Mouse (Mus musculus): ENCODE data around the gene Hspa14. TPM values are rescaled to one million over a fixed set of nuclear protein-coding genes. Genes with fewer than 3 reads are reported as not detected.

Hspa14 gene
- polyA plus RNA-seq, 1 experiment from 2014 or later: 79.6 TPM

GRCm38 (mm10) chr2:3475746-3476251, 36.8 kb downstream of the Hspa14 start:
- Histone ChIP-seq H3K4me2 (replicated peaks) (peak overlapping the region; percentile 67), H3K9me3 (no peaks in the 10 kb centered on the region), H3K27me3 (no peaks in the 10 kb centered on the region), H3K36me3 (peaks cover 3% of the 10 kb centered on the region; the same call in 1 of the 2 replicates), H3K9ac (replicated peaks) (no peak overlapping the region), H3K4me3 (peak overlapping the region; percentile 93; the same call in 1 of the 2 replicates), H3K27ac (replicated peaks) (no peak overlapping the region), H3K4me1 (peaks cover 17% of the 10 kb centered on the region)
- ATAC-seq (replicated peaks): no peak
- WGBS: 54% methylated on average over 3 of the region's 3 CpGs

GRCm38 (mm10) chr2:3474861-3475283, 37.7 kb downstream of the Hspa14 start, which contains the start of gene Suv39h2:
Gene Suv39h2 (minus strand): TSS chr2:3475031.
- under 1% methylated on average over 42 of the region's 42 CpGs for WGBS
- H3K4me1 ChIP-seq: peaks cover 17% of the 10 kb centered on the region
- peak; percentile 95 for ATAC-seq (replicated peaks)

GRCm38 (mm10) chr2:3474361-3474805, 38.2 kb downstream of the Hspa14 start:
- Histone ChIP-seq H3K9me3 (no peaks in the 10 kb centered on the region), H3K9ac (replicated peaks) (peak overlapping the region; percentile 76), H3K27me3 (no peaks in the 10 kb centered on the region), H3K36me3 (peaks cover 3% of the 10 kb centered on the region; the same call in 1 of the 2 replicates), H3K4me2 (replicated peaks) (peak overlapping the region; percentile 67), H3K4me3 (peak overlapping the region; percentile 93), H3K4me1 (peaks cover 17% of the 10 kb centered on the region), H3K27ac (replicated peaks) (peak overlapping the region; percentile 92)
- ATAC-seq (replicated peaks): peak; percentile 86
- WGBS: under 1% methylated on average over 46 of the region's 46 CpGs

More at GRCm38 (mm10) chr2:3474861-3475283, 37.7 kb downstream of the Hspa14 start, which contains the start of gene Suv39h2:
- H3K9me3 ChIP-seq: no peaks in the 10 kb centered on the region
- peak within 1 kb of the TSS; percentile 67 for H3K4me2 ChIP-seq (replicated peaks)
- peak within 1 kb of the TSS; percentile 76 for H3K9ac ChIP-seq (replicated peaks)
- peak within 1 kb of the TSS; percentile 92 for H3K27ac ChIP-seq (replicated peaks)
- peak within 1 kb of the TSS; percentile 93 for H3K4me3 ChIP-seq
- no peaks in the 10 kb centered on the region for H3K27me3 ChIP-seq
- H3K36me3 ChIP-seq: peaks cover 3% of the 10 kb centered on the region; the same call in 1 of the 2 replicates

GRCm38 (mm10) chr2:3473891-3474290, 38.7 kb downstream of the Hspa14 start:
- WGBS: 0% methylated on average over 12 of the region's 12 CpGs
- peak overlapping the region; percentile 93 for H3K4me3 ChIP-seq
- H3K4me2 ChIP-seq (replicated peaks): peak overlapping the region; percentile 67
- H3K4me1 ChIP-seq: peaks cover 17% of the 10 kb centered on the region
- peaks cover 3% of the 10 kb centered on the region; the same call in 1 of the 2 replicates for H3K36me3 ChIP-seq
- peak overlapping the region; percentile 92 for H3K27ac ChIP-seq (replicated peaks)
- no peaks in the 10 kb centered on the region for H3K27me3 ChIP-seq
- ATAC-seq (replicated peaks): no peak
- peak overlapping the region; percentile 76 for H3K9ac ChIP-seq (replicated peaks)
- H3K9me3 ChIP-seq: no peaks in the 10 kb centered on the region

- Histone ChIP-seq H3K4me3 (no peak overlapping the region), H3K36me3 (peaks cover 57% of the 10 kb centered on the region)
Measured at GRCm38 (mm10) chr2:3456590-3456989, 56.0 kb downstream of the Hspa14 start.

GRCm38 (mm10) chr2:3453096-3453495, 59.5 kb downstream of the Hspa14 start:
- H3K36me3 ChIP-seq: peaks cover 49% of the 10 kb centered on the region

More at GRCm38 (mm10) chr2:3456590-3456989, 56.0 kb downstream of the Hspa14 start:
- 75% methylated on average over 4 of the region's 4 CpGs for WGBS
- ATAC-seq (replicated peaks): no peak
- Histone ChIP-seq H3K9ac (replicated peaks) (no peak overlapping the region), H3K4me1 (no peaks in the 10 kb centered on the region), H3K27ac (replicated peaks) (no peak overlapping the region), H3K27me3 (no peaks in the 10 kb centered on the region), H3K4me2 (replicated peaks) (no peak overlapping the region), H3K9me3 (no peaks in the 10 kb centered on the region)

GRCm38 (mm10) chr2:3449431-3449830, 63.2 kb downstream of the Hspa14 start:
- H3K27me3 ChIP-seq: no peaks in the 10 kb centered on the region
- no peaks in the 10 kb centered on the region for H3K9me3 ChIP-seq
- H3K4me1 ChIP-seq: no peaks in the 10 kb centered on the region
- no peak overlapping the region for H3K4me3 ChIP-seq
- ATAC-seq (replicated peaks): no peak
- 76% methylated on average over 2 of the region's 2 CpGs for WGBS
- no peak overlapping the region for H3K27ac ChIP-seq (replicated peaks)
- H3K9ac ChIP-seq (replicated peaks): no peak overlapping the region
- no peak overlapping the region for H3K4me2 ChIP-seq (replicated peaks)
- H3K36me3 ChIP-seq: peaks cover 34% of the 10 kb centered on the region

More at GRCm38 (mm10) chr2:3453096-3453495, 59.5 kb downstream of the Hspa14 start:
- WGBS: 91% methylated on average over 3 of the region's 3 CpGs
- ATAC-seq (replicated peaks): no peak
- no peaks in the 10 kb centered on the region for H3K4me1 ChIP-seq
- no peak overlapping the region for H3K27ac ChIP-seq (replicated peaks)
- H3K4me2 ChIP-seq (replicated peaks): no peak overlapping the region
- no peak overlapping the region for H3K4me3 ChIP-seq
- no peaks in the 10 kb centered on the region for H3K9me3 ChIP-seq
- H3K27me3 ChIP-seq: no peaks in the 10 kb centered on the region
- H3K9ac ChIP-seq (replicated peaks): no peak overlapping the region

- Histone ChIP-seq H3K36me3 (peaks cover 28% of the 10 kb centered on the region), H3K27ac (replicated peaks) (no peak overlapping the region)
- ATAC-seq (replicated peaks): no peak
Measured at GRCm38 (mm10) chr2:3445984-3446383, 66.6 kb downstream of the Hspa14 start.

GRCm38 (mm10) chr2:3444206-3444605, 68.4 kb downstream of the Hspa14 start:
- Histone ChIP-seq H3K9me3 (no peaks in the 10 kb centered on the region), H3K27me3 (no peaks in the 10 kb centered on the region), H3K36me3 (peaks cover 28% of the 10 kb centered on the region), H3K4me1 (no peaks in the 10 kb centered on the region), H3K9ac (replicated peaks) (no peak overlapping the region), H3K4me2 (replicated peaks) (no peak overlapping the region), H3K4me3 (no peak overlapping the region), H3K27ac (replicated peaks) (no peak overlapping the region)
- 63% methylated on average over 7 of the region's 7 CpGs for WGBS
- no peak for ATAC-seq (replicated peaks)

More at GRCm38 (mm10) chr2:3445984-3446383, 66.6 kb downstream of the Hspa14 start:
- Histone ChIP-seq H3K4me2 (replicated peaks) (no peak overlapping the region), H3K4me1 (no peaks in the 10 kb centered on the region), H3K9ac (replicated peaks) (no peak overlapping the region), H3K4me3 (no peak overlapping the region), H3K27me3 (no peaks in the 10 kb centered on the region), H3K9me3 (no peaks in the 10 kb centered on the region)
- WGBS: 93% methylated on average over 4 of the region's 4 CpGs

Other genes with a start within 250 kb of the Hspa14 start
- gene Nmt2, start 228.6 kb downstream of the Hspa14 start, polyA plus RNA-seq (2015; fragmentation: Nextera tagmentation; extraction: Ambion mirVana): 99.7 and 108 TPM in 2 replicates
- 15.2 and 15.3 TPM in 2 replicates for gene Rpp38, start 180.2 kb downstream of the Hspa14 start, polyA plus RNA-seq (2015; fragmentation: Nextera tagmentation; extraction: Ambion mirVana)
- gene Acbd7, start 176.6 kb downstream of the Hspa14 start, polyA plus RNA-seq (2015; fragmentation: Nextera tagmentation; extraction: Ambion mirVana): 0.91 and 1.3 TPM in 2 replicates
- gene Olah, start 115.6 kb downstream of the Hspa14 start, polyA plus RNA-seq (2015; fragmentation: Nextera tagmentation; extraction: Ambion mirVana): not detected in 2 replicates
- 4.4 and 6.4 TPM in 2 replicates for gene Meig1, start 90.2 kb downstream of the Hspa14 start, polyA plus RNA-seq (2015; fragmentation: Nextera tagmentation; extraction: Ambion mirVana)
- 8.7 and 9.9 TPM in 2 replicates for gene Dclre1c, start 88.7 kb downstream of the Hspa14 start, polyA plus RNA-seq (2015; fragmentation: Nextera tagmentation; extraction: Ambion mirVana)
- gene Suv39h2, start 37.8 kb downstream of the Hspa14 start, polyA plus RNA-seq (2015; fragmentation: Nextera tagmentation; extraction: Ambion mirVana): 16.6 and 17.1 TPM in 2 replicates
- 7.9 and 8.1 TPM in 2 replicates for gene Gm45902, start within 50 bp of the Hspa14 start, polyA plus RNA-seq (2015; fragmentation: Nextera tagmentation; extraction: Ambion mirVana)
- gene Cdnf, start 216 bp upstream of the Hspa14 start, polyA plus RNA-seq (2015; fragmentation: Nextera tagmentation; extraction: Ambion mirVana): 0.22 and 0.46 TPM in 2 replicates
- gene Fam107b, start 57.7 kb upstream of the Hspa14 start, polyA plus RNA-seq (2015; fragmentation: Nextera tagmentation; extraction: Ambion mirVana): 58.9 and 60.4 TPM in 2 replicates